Mouse (Mus musculus) embryo, embryonic 10.5 days (tissue): ENCODE measurements at regions not wholly inside any gene's neighbourhood (a gene's known extent, or its start where the extent isn't known, plus 50 kb on each side); places are given as distances from the start of the nearest gene placed in this dataset.
A peak's percentile ranks its signal among the peaks of the same experiment; 100 is the strongest.

Source experiments
- DNase-seq: peaks from one replicate; pipeline ENCODE4 v3.0.0-alpha.2; 2015; ENCODE audit warnings: low spot score

- DNase-seq, result no peak
These were observed 56.5 kb downstream of the Otud1 start for GRCm38 (mm10) chr2:19714025-19714424.

GRCm38 (mm10) chr2:19715564-19716238 lies 58.1 kb downstream of the Otud1 start:
- peak; percentile 88 for DNase-seq

DNA sequence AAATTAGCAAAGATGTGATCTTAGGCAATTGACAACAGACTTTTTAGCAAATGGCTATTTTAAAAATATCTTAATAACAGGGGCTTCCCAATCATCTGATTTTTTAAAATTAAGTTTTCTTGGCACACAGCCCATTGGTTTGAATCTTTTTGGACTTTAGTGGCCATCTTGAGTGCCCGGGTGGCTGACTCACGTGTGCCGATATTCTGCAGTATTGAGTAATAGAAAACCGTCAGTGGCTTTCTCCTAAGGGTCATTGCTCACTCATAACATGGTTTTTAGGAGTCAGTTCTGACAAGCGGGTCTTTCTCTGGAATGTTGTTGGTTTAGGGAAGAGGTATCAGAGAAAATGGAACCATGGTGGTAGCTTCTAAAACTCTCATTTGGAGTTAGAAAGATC lies 58.8 kb downstream of the Otud1 start:
- DNase-seq, result no peak

GRCm38 (mm10) chr2:19726085-19726484 lies 68.5 kb downstream of the Otud1 start:
- no peak for DNase-seq

GRCm38 (mm10) chr2:19726904-19727303 lies 69.4 kb downstream of the Otud1 start:
- DNase-seq, result peak; percentile 62

DNA sequence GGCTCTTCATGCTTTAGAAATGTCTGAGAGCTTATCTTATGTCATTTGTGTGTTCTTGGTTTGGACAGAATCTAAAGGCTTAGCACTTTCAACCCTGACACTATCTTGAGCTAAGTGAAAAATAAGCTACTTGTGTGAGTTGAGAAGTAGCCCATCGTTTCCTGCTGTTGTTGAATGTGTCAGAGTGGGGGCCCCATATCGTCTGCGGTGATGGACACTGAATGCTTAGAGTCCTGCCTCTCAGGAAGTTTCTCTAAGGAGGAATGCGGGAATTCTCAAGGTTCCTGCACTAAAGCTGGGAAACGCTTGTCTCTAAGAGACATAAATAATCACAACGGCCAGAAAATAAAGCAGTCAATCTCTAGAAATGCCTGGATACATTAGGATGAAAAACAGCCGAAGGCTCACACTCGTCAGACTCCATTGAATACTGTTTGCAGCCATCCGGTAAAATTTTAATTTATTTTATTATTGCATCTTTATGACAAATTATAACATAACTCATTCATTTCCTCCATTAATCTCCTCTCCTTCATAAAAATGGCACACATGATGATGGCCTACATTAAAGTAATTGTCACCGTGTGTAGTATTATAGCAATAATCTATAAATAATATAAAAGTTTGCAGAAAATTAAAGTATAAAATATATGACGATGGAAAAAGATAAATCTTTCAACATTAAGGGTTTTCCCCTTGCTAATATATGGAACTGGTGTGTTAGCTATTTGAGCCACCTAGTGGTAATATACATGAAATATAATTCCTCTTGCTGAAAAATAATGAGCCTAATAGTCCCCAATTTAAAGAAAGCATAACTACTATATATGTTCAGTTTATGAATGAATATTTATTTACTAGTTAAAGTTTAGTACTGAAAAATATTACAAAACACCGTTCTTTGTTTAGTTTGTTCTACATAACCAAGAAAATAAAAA lies 75.6 kb downstream of the Otud1 start:
- DNase-seq, result no peak

DNA sequence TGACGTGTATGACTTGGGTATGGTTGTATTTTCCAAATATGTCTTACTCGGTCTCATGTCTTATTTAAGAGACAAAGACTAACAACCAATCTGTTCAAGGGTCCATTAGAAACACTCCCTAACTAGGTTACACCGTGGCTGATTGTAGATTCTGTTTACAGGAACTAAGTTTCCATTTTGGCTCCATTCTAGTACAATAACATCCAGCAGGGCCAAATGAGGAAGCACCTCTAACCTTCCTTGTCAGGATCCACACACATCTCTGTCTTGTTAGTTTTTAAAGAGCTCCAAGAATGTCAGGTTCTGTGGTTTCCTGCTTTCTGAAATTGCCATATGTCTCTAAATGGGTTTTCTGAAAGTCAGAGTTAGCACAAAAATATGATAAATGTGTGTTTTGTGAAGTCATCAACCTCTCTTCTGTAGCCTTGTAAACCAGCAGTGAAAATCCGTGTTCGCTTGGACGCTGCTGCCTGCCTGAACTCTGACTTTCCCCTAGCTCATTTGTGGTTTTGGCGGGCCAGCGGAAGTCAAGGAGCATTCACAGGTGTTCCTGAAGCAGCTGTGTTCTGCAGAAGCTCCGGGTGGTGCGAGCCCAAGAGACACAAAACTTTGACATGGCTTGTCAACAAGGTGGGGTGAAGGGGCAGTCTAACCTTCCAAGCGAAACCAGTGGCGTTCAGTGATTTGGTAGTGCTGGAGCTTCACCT lies 76.8 kb downstream of the Otud1 start:
- no peak for DNase-seq

GRCm38 (mm10) chr2:19741508-19741907 lies 84.0 kb downstream of the Otud1 start:
- DNase-seq, result no peak

GRCm38 (mm10) chr2:19743467-19743866 lies 85.9 kb downstream of the Otud1 start:
- peak; percentile 17 for DNase-seq

DNA sequence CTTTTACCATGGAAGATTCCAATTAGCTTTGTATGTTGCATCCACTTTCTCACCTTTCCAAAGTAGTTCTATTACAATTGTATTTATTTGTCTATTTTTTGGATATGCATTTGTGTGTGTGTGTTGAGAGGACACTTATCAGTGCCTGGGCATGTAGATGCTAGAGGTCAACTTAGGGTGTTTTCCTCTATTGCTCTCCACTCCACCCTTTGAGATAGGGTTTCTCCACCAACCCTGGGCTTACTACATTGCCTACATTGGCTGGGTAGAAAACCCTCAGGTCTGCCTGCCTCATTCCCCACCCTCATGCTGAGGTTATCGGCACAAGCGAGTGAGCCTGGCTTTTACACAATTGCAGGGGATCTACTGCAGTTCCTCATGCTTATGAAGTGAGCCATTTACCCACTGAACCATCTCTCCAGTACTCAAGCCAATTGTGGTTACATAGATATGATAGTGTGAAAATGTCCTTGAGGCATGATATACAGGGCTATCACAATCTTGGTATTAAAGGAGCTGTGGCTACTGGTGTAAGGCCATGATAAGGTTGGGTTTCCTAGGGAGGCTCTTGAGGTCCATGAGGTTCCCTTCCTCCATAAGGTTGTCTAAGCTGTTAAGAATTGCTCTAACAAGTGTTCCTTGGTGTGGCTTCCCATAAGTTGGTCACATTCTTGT lies 87.6 kb downstream of the Otud1 start:
- no peak for DNase-seq

DNA sequence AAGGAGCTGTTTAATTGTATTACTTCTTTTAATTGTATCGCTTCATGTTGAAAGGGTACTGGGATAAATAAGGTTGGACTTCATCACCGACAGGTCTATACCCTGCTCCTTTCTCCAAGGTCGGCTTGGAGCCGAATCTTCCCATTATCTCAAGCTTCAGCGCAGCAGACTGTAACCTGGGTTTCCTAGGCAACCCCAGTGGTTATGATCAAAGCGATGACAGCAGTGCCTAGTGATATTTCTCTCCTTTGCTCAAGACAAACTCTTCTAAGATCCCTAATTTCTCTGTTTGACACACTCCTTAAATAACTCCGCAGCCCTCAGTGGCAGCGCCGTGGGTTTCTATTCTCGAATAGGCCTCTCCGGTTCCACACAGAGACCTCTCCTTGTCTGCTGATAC lies 95.2 kb downstream of the Otud1 start:
- no peak for DNase-seq

GRCm38 (mm10) chr2:19753479-19753878 lies 95.9 kb downstream of the Otud1 start:
- no peak for DNase-seq

- no peak for DNase-seq
These were observed 100.4 kb downstream of the Otud1 start for GRCm38 (mm10) chr2:19757910-19758309.

DNA sequence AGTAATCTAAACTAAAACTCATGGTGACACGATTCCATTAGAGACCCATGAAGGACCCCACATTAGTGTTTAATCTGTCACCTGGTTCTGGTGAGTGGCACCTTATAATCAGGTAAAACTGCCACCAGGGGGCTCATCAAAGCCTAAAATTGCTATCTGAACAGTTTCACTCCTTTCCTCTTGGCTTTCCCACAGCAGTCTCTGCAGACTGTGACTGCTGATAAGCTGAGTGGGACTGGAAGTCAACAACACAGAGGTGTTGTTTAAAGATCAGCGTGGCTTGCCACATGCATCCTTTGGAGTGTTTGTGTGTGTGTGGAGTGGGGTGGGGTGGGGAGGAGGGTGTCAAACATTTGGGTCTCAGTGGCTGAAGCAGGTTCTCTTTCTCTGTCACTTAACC lies 101.6 kb downstream of the Otud1 start:
- peak; percentile 24 for DNase-seq

DNA sequence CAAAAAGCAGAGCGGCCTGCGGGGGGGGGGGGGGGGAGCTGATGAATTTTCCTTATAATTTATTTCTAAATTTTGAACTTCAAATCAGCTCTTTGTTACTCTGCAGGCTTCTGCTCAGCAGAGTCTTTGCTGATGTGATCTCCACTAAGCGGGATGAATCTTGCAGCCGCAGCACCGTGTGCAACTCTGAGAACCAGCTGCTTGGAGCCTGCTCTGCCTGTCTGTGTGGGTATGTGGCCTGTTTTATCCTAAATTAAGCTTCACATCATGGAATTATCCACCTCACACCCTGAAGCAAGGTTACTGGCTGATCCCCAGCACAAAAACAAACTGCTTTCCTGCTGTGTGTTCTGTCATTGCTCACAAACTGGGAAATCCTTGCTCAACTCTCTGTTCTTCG lies 102.0 kb downstream of the Otud1 start:
- DNase-seq, result no peak

DNA sequence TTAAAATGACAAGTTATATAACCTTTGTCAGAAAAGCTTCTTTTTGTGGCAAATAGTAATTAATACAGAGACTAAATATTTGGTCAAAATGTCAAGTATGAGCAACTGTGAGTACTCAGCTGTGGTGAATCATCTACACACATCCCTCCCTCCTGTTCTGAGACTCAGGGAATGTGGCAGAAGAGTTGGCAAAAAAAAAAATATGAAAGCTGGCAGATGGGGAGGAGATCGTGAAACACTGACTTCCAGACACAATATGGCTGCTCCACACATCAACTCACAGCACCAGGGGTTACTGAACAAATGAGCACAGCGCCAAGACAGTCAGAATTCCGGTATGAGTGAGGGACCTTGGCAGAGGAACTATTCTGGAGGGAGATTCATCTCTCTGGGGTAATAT lies 105.4 kb downstream of the Otud1 start:
- no peak for DNase-seq

- no peak for DNase-seq
These were observed 124.7 kb upstream of the Etl4 start for GRCm38 (mm10) chr2:19784913-19785312.

GRCm38 (mm10) chr2:19785663-19786260 lies 123.8 kb upstream of the Etl4 start:
- DNase-seq, result no peak

- DNase-seq, result no peak
These were observed 117.4 kb upstream of the Etl4 start for GRCm38 (mm10) chr2:19792177-19792576.

DNA sequence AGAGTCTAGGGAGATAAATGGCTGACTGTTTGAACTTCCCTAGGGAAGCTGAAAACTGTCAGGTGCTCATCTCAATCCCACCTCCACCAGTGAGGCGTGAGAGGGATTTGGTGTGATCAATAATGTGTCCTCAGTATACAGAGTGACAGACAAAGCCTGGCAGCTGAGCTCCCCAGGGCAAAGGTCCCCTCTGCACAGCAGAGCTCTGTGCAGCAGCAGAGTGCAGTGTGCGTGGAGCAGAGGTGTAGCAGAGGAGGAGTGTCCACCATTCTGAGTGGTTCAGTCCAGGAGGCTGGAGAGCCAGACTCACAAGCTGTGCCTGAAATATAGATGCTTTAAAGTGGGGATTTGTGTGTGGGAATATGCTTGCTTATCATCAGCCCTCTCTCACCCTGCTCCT lies 112.8 kb upstream of the Etl4 start:
- DNase-seq, result no peak
